Mouse (Mus musculus): ENCODE measurements at regions not wholly inside any gene's neighbourhood (a gene's known extent, or its start where the extent isn't known, plus 50 kb on each side); places are given as distances from the start of the nearest gene placed in this dataset.

DNA sequence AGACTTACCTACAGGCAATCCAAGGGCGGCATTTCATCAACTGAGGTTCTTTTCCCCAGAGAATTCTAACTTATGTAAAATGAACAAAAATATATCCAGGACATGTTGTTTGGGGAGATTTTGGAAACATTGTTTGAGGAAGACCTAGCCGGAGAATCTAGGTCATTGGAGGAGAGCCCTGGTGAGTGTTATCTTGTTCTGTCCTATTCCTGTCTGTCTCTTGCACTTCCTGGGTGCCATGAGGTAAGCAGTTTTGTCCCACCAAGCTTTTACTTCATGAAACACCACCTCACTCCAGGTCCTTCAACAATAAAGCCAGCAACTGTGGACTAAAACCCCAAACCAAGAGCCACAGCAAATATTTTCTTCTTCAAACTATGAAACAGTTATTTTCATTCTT lies 218.5 kb downstream of the Fam49a start:
- TF ChIP-seq CTCF (IDR thresholded peaks at IDR 0.05; ENCODE audit: borderline replicate concordance, insufficient read depth, low read depth, low read length) (no peak), POLR2A (IDR thresholded peaks at IDR 0.05; ENCODE audit: borderline replicate concordance, insufficient read depth, low read length) (no peak)

Measured in cerebellum, adult 2 months (tissue).